Mouse (Mus musculus): ENCODE measurements at regions not wholly inside any gene's neighbourhood (a gene's known extent, or its start where the extent isn't known, plus 50 kb on each side); places are given as distances from the start of the nearest gene placed in this dataset.

DNA sequence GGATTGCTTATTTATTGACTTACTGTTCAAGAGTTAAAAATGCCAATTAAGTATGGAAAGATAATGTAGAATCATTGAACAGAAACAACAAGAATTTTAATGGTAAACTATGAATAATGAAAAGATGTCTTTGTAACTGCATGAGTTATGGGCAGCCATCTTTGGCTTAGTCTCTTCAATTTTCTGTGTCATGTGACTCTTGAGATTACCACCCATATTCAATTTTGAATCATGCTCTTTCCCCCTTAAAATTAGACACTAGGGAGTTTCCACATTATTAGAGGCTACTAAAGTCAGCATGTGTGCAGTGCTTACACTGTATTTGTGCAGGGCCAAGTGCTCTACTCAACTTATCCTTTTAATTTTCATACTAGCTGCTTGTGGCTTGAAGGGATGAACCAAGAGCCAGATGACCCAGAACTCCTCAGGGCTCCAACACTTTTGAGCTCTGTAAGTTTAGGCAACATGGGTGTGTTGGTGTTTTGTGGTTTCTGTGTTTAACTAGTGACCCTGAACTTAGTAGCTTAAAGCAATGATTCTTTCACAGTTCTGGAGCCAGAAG is 854.0 kb upstream of the Lrrc6 start:
- TF ChIP-seq CTCF (IDR thresholded peaks at IDR 0.05): no peak
- ATAC-seq: peak; percentile 50
- ChIA-PET POLR2A (interaction anchor here (1.4 kb wide), 1 partner anchor 51 kb away, joined by 3 read pairs; no protein-coding TSS in a partner anchor), CTCF (interaction anchor here (1.2 to 1.3 kb wide), 3 partner anchors 9 to 79 kb away, joined by 3 read pairs; no protein-coding TSS in a partner anchor)
- in situ Hi-C loops (cut with MboI; ENCODE audit: low pct_unique_long_range_greater_than_20kb): no loop called here
- no peak for DNase-seq (ENCODE audit: low read depth, low spot score)
- no peaks in the 10 kb centered on the region for H3K27me3 ChIP-seq

DNA sequence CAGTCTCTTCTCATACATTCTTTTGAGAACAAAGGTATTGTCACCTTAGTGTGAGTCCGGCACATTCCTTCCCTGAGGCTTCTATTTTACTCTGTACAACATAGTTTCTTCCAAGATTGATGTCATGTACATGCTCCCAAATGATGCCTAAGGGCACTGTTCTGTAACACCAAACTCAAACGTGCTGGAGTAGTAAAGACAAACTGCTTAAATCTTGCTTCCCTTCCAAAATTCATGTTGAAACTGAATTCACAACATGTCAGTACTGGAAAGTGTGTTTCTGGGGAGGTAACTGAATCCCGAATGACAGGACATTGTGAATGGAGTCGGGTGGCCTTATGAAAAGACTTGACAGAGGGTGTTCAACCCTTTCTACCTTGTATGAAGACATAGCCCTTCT is 848.8 kb upstream of the Lrrc6 start:
- no peak for ATAC-seq
- no peak for TF ChIP-seq CTCF (IDR thresholded peaks at IDR 0.05)
- in situ Hi-C loops (cut with MboI; ENCODE audit: low pct_unique_long_range_greater_than_20kb): no loop called here
- DNase-seq (ENCODE audit: low read depth, low spot score): no peak
- no peaks in the 10 kb centered on the region for H3K27me3 ChIP-seq
- ChIA-PET CTCF (no interaction called here), POLR2A (no interaction called here)

DNA sequence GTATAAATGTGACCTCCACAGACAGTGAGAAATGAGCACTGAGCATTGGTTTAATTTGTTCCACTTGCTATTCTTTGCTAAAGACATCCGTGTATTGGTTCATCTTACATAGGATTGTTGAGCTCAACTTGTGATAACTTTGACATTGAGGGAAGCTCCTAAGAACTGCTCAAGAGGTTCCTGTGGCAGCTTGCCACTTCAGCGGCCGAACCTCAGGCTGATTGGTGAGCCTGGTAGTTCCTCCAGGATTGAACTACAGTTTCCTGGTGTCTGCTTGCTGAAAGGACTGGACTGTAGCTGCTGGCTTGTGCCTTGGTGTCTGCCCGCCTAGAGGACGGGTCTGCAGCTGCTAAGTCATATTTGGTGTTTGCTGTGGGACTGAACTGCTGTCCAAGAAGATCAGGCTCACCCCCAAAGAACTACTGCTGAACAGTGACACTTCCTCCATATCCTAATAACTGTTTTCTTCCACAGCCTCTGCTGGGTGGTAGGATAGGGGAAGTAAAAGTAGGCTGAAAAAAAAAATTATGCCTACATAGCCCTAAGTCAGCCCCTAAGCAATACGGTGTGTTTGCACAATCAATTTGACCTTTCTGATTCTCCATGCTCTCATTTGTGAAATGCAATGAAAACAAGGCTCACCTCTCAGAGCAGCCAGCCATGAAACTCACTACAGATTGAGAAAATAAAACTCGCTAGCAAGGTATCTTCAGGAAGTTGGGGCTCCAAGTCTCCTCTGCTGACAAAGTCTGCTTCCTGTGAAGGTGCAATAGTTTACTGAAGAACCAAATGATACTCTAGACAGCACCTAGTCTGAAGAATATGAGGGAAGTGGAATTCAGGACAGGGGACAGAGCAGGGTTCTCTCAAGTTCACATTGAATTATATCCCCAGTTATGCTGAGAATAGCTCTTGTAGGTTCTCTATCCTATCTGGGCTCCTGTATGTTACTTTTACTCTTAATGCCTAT is 844.8 kb upstream of the Lrrc6 start:
- ChIA-PET POLR2A (no interaction called here), CTCF (interaction anchor here (1.0 to 1.1 kb wide), 5 partner anchors 9 to 55 kb away, joined by 3 to 5 read pairs (median 3); no protein-coding TSS in a partner anchor)
- no peaks in the 10 kb centered on the region for H3K27me3 ChIP-seq
- no peak for DNase-seq (ENCODE audit: low read depth, low spot score)
- TF ChIP-seq CTCF (IDR thresholded peaks at IDR 0.05): no peak
- in situ Hi-C loops (cut with MboI; ENCODE audit: low pct_unique_long_range_greater_than_20kb): no loop called here
- ATAC-seq: no peak

DNA sequence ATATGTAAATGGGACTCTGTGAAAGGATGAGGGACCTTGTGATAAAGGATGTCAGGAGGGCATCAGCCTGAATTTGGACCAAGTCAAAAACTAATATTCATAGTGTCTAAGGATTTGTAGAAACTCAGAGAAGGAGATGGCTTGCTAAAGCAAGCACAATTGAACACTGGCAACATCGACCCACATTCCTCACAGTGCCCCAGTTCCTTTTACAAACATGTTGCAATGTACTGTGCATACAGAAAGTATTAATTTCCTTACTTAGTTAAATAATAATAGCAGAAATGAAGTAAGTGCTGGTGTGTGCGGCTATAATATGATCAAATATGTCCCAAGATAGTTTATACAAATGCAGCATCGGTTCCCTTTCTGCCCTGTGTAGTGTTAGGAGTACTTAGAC is 841.3 kb upstream of the Lrrc6 start:
- ChIA-PET POLR2A (no interaction called here), CTCF (interaction anchor here (1.3 kb wide), 1 partner anchor 18 kb away, joined by 5 read pairs; no protein-coding TSS in a partner anchor)
- ATAC-seq: no peak
- no peak for DNase-seq (ENCODE audit: low read depth, low spot score)
- no peaks in the 10 kb centered on the region for H3K27me3 ChIP-seq
- no peak for TF ChIP-seq CTCF (IDR thresholded peaks at IDR 0.05)
- in situ Hi-C loops (cut with MboI; ENCODE audit: low pct_unique_long_range_greater_than_20kb): no loop called here

DNA sequence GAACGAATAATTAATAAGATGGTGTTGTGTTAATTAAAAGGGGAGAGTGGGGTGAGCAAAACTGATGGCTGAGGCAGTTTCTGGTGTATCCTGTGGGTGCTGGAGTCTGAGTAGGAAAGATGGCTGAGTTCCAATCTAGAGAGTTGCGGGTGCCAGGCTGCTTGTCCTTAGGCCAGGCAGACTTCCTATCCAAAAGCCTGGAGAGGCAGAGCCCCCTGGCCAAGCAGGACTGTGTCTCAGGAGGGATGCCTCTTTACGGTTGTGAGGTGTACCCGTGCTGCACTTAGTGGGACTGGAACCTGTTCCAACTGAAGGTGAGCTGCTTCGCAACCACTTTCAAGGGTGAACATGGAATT is 836.3 kb upstream of the Lrrc6 start:
- ATAC-seq (no peak), DNase-seq (ENCODE audit: low read depth, low spot score) (no peak)
- ChIA-PET CTCF (no interaction called here), POLR2A (no interaction called here)
- no peaks in the 10 kb centered on the region for H3K27me3 ChIP-seq
- TF ChIP-seq CTCF (IDR thresholded peaks at IDR 0.05): no peak
- in situ Hi-C loops (cut with MboI; ENCODE audit: low pct_unique_long_range_greater_than_20kb): no loop called here

DNA sequence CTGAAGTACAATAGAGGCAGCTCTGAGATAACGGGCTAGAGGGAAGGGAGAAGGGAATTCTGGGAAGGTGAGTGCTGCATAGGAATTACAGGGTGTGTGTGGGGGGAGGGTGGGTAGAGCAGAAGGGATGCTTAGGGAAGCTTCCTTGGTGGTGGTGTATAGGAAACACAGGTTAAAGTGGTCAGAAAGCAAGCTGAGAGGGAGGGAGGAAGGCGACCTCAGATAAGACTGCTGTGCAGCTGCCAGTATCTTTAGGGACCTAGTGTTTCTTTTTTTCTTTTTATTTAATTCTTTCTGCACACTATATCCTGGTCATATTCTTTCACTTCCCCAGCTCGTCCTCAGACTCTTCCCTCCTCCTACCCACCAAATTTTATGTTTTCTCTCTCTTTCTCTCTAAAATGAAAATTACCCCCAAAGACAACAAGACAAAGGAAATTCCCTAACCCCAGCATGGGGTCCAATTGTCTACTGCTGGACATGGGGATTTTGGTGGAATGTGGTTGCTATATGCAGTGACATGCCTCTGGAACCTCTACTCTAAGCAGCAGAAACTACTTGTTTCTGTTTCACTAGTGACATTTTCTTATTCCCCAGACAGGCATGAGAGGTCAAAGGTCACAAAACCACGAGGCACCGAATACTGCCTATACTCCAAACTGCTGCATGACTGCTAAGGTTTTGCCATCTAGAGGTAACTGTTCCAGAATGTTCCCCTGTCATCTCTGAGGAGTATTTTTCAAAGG is 835.8 kb upstream of the Lrrc6 start:
- TF ChIP-seq CTCF (IDR thresholded peaks at IDR 0.05): no peak
- ATAC-seq (no peak), DNase-seq (ENCODE audit: low read depth, low spot score) (no peak)
- in situ Hi-C loops (cut with MboI; ENCODE audit: low pct_unique_long_range_greater_than_20kb): no loop called here
- CTCF ChIA-PET: interaction anchor here (1.0 to 1.1 kb wide), 2 partner anchors 21 to 23 kb away, joined by 3 read pairs; no protein-coding TSS in a partner anchor
- no peaks in the 10 kb centered on the region for H3K27me3 ChIP-seq
- POLR2A ChIA-PET: no interaction called here

DNA sequence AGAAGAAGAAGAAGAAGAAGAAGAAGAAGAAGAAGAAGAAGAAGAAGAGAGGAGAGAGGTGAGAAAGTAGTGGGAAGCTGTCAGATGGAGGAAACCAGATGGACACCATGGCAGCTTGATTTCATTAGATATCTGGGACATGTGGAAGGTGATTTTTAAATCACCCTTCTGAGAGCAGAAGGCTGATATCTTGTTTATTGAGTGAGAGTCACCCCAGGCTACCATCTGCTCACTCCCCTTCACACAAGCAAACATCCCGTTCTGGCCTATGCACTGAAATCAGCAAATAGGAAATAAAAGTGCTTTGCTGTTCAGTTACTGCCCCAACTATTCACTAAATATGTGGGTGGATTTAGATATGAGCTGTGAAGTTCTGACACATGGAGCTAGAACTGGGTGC is 831.8 kb upstream of the Lrrc6 start:
- TF ChIP-seq CTCF (IDR thresholded peaks at IDR 0.05): no peak
- POLR2A ChIA-PET: no interaction called here
- in situ Hi-C loops (cut with MboI; ENCODE audit: low pct_unique_long_range_greater_than_20kb): no loop called here
- CTCF ChIA-PET: no interaction called here
- DNase-seq (ENCODE audit: low read depth, low spot score) (no peak), ATAC-seq (no peak)
- H3K27me3 ChIP-seq: no peaks in the 10 kb centered on the region

DNA sequence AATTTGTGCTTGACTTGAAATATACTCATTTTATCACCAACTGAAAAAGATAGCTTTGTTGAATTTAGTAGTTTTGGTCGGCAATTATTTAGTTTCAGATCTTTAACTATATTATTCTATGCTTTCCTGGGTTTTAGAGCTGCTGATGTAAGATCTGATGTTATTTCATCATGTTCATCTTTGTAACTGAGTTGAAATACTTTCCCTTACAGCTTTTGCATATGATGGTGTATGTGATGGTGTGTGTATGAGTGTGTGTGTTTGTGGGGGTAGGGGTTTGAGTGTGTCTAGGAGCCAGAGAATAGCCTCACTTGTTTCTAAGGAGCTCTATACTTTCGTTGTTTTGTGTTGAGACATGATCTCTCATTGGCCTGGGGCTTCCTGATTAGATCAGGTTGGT is 819.6 kb upstream of the Lrrc6 start:
- CTCF ChIA-PET: no interaction called here
- DNase-seq (ENCODE audit: low read depth, low spot score): no peak
- in situ Hi-C loops (cut with MboI; ENCODE audit: low pct_unique_long_range_greater_than_20kb): no loop called here
- no peaks in the 10 kb centered on the region for H3K27me3 ChIP-seq
- POLR2A ChIA-PET: interaction anchor here (0.7 kb wide), 1 partner anchor 93 kb away, joined by 3 read pairs; no protein-coding TSS in a partner anchor
- TF ChIP-seq CTCF (IDR thresholded peaks at IDR 0.05): no peak
- no peak for ATAC-seq

DNA sequence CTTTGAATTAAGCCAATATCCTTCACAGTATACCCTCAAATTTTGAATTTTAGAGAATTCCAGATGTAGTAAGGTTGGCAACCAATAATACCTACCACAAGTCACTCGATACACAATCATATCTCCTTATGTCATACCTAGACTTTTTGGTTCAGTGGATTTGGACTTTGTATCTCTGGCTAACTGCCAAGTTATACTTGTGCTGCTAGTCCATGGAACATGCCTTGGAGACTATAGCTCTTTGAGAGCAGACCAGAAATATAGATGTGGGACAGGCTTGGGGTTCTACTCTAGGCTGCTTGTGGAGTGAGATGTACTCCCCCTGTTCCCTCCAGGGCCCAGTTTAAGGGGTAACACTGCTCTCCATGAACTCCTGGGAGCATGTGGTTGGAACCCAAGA is 814.5 kb upstream of the Lrrc6 start:
- CTCF ChIA-PET: interaction anchor here (0.9 to 1.9 kb wide), 4 partner anchors 8 to 21 kb away, joined by 3 to 5 read pairs (median 4); no protein-coding TSS in a partner anchor
- DNase-seq (ENCODE audit: low read depth, low spot score): no peak
- no peak for ATAC-seq
- POLR2A ChIA-PET: interaction anchor here (0.7 kb wide), 1 partner anchor 89 kb away, joined by 3 read pairs; no protein-coding TSS in a partner anchor
- TF ChIP-seq CTCF (IDR thresholded peaks at IDR 0.05): no peak
- H3K27me3 ChIP-seq: no peaks in the 10 kb centered on the region
- in situ Hi-C loops (cut with MboI; ENCODE audit: low pct_unique_long_range_greater_than_20kb): no loop called here

DNA sequence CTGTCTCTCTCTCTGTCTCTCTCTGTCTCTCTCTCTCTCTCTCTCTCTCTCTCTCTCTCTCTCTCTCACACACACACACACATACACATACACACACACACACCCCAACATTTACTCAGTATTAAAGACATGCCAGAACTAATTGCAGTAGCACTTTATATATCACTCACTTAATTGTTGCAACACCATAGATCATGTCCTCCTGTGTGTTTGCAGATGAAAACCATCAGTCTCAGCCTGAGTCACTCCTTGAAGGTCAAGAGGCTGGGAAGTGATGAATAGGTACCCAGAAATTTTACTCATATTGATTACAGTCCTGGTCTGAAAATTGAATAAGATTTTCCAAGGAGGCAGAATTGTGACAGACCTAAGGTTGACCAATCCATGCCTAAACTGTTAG is 812.9 kb upstream of the Lrrc6 start:
- CTCF ChIA-PET: interaction anchor here (1.9 kb wide), 1 partner anchor 10 kb away, joined by 5 read pairs; no protein-coding TSS in a partner anchor
- DNase-seq (ENCODE audit: low read depth, low spot score) (no peak), ATAC-seq (peak; percentile 31)
- in situ Hi-C loops (cut with MboI; ENCODE audit: low pct_unique_long_range_greater_than_20kb): no loop called here
- no peaks in the 10 kb centered on the region for H3K27me3 ChIP-seq
- POLR2A ChIA-PET: no interaction called here
- no peak for TF ChIP-seq CTCF (IDR thresholded peaks at IDR 0.05)

Data from Patski (cell line).